Mouse (Mus musculus) A20 (cell line): ENCODE results near the gene Cabin1.
A peak's percentile ranks its signal among the peaks of the same experiment; 100 is the strongest.

ENCODE experiments used
- DNase-seq: peaks from one replicate; pipeline ENCODE4 v3.0.0-alpha.2; 2011; ENCODE audit warnings: low read depth, low spot score

Gene Cabin1

GRCm38 (mm10) chr10:75702494-75702893 lies 61.6 kb downstream of the Cabin1 start:
- DNase-seq, result no peak

GRCm38 (mm10) chr10:75701280-75701679 lies 62.9 kb downstream of the Cabin1 start:
- DNase-seq, result no peak

GRCm38 (mm10) chr10:75697693-75698092 lies 66.4 kb downstream of the Cabin1 start:
- DNase-seq, result no peak

GRCm38 (mm10) chr10:75696597-75697355 lies 67.4 kb downstream of the Cabin1 start:
- no peak for DNase-seq

- DNase-seq, result no peak
Measured at GRCm38 (mm10) chr10:75695521-75695920, 68.6 kb downstream of the Cabin1 start.

GRCm38 (mm10) chr10:75695078-75695477 lies 69.1 kb downstream of the Cabin1 start:
- DNase-seq, result no peak

GRCm38 (mm10) chr10:75694567-75694966 lies 69.6 kb downstream of the Cabin1 start:
- DNase-seq, result no peak

GRCm38 (mm10) chr10:75693451-75694233 lies 70.5 kb downstream of the Cabin1 start:
- no peak for DNase-seq

- no peak for DNase-seq
Measured at GRCm38 (mm10) chr10:75688598-75688997, 75.5 kb downstream of the Cabin1 start.

- DNase-seq, result no peak
Measured at GRCm38 (mm10) chr10:75686724-75687123, 77.4 kb downstream of the Cabin1 start.

- DNase-seq, result no peak
Measured at GRCm38 (mm10) chr10:75684035-75685004, 79.8 kb downstream of the Cabin1 start.

- no peak for DNase-seq
Measured at GRCm38 (mm10) chr10:75680574-75681001, 83.6 kb downstream of the Cabin1 start.

GRCm38 (mm10) chr10:75679204-75679603 lies 84.9 kb downstream of the Cabin1 start:
- no peak for DNase-seq

- DNase-seq, result no peak
Measured at GRCm38 (mm10) chr10:75677989-75678388, 86.2 kb downstream of the Cabin1 start.

- no peak for DNase-seq
Measured at GRCm38 (mm10) chr10:75677571-75677970, 86.6 kb downstream of the Cabin1 start.

- DNase-seq, result no peak
Measured at GRCm38 (mm10) chr10:75676819-75677565, 87.1 kb downstream of the Cabin1 start.

- no peak for DNase-seq
Measured at GRCm38 (mm10) chr10:75676286-75676685, 87.9 kb downstream of the Cabin1 start.

- no peak for DNase-seq
Measured at GRCm38 (mm10) chr10:75675594-75675993, 88.5 kb downstream of the Cabin1 start.

GRCm38 (mm10) chr10:75669936-75670335 lies 94.2 kb downstream of the Cabin1 start:
- DNase-seq, result no peak

GRCm38 (mm10) chr10:75667911-75668270 lies 96.2 kb downstream of the Cabin1 start:
- peak; percentile 75 for DNase-seq
